Mouse (Mus musculus): ENCODE measurements at regions not wholly inside any gene's neighbourhood (a gene's known extent, or its start where the extent isn't known, plus 50 kb on each side); places are given as distances from the start of the nearest gene placed in this dataset.

GRCm38 (mm10) chr3:47218587-47218986 lies 770.6 kb upstream of the Pabpc4l start:
- no peak overlapping the region for H3K4me3 ChIP-seq (ENCODE audit: low read depth, low read length)
- DNase-seq (ENCODE audit: low spot score): no peak
- H3K27ac ChIP-seq (ENCODE audit: low read depth): no peak overlapping the region
- TF ChIP-seq EP300 (IDR thresholded peaks at IDR 0.05; ENCODE audit: low read depth) (no peak), CTCF (IDR thresholded peaks at IDR 0.05; ENCODE audit: low read depth) (no peak)
- H3K36me3 ChIP-seq (replicated peaks; ENCODE audit: control insufficient read depth, insufficient read depth, low read length): no peaks in the 10 kb centered on the region
- no peak for ATAC-seq (ENCODE audit: insufficient read depth, low read depth)
- H3K27me3 ChIP-seq (ENCODE audit: control insufficient read depth, insufficient read depth, low read length): no peaks in the 10 kb centered on the region
- 24% methylated on average over 1 of the region's 1 CpGs for WGBS
- H3K9me3 ChIP-seq (replicated peaks; ENCODE audit: control insufficient read depth, low read length): no peaks in the 10 kb centered on the region
- no peak overlapping the region for H3K9ac ChIP-seq (replicated peaks; ENCODE audit: low read depth, low read length)
- no peak overlapping the region for H3K4me2 ChIP-seq (ENCODE audit: low read depth, low read length)
- no peaks in the 10 kb centered on the region for H3K4me1 ChIP-seq (ENCODE audit: control insufficient read depth, insufficient read depth)

DNA sequence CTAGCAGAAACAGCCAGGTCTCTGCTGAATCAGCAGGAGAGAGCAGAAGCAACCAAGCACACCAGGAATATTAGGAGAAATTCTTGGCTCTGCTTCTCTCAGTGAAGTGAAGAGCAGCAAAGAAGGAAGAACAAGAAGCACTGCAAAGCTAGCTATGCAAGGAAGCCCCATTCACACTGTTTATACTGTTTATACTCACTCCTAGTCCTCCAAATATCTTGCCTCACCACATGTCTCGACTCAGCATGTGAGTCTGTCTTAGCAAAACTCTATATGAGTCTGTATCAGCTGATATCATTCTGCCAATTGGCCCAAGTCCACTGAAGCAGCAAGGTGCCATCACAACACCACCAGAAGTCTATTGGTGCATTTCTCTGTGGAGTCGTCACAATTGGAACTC lies 765.1 kb upstream of the Pabpc4l start:
- 55% methylated on average over 2 of the region's 2 CpGs for WGBS

DNA sequence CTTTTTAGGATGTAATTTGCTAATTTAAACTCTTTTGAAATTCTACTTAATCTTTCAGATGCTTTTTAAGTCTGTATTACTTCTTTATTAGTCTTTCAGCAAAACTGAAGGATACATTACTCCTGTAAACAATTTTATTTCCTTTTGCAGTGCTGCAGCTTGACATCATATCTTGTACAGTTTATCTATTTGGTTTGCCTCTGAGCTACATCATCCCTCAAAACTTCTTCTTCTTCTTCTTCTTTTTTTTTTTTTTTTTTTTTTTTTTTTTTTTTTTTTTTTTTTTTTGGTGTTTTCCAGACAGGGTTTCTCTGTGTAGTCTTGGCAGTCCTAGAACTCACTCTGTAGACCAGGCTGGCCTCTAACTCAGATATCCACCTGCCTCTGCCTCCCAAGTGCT lies 749.6 kb upstream of the Pabpc4l start:
- H3K9ac ChIP-seq (replicated peaks; ENCODE audit: low read depth, low read length): no peak overlapping the region
- H3K27ac ChIP-seq (ENCODE audit: low read depth): no peak overlapping the region
- no peak overlapping the region for H3K4me3 ChIP-seq (ENCODE audit: low read depth, low read length)
- TF ChIP-seq EP300 (IDR thresholded peaks at IDR 0.05; ENCODE audit: low read depth) (no peak), CTCF (IDR thresholded peaks at IDR 0.05; ENCODE audit: low read depth) (no peak)
- H3K36me3 ChIP-seq (replicated peaks; ENCODE audit: control insufficient read depth, insufficient read depth, low read length): no peaks in the 10 kb centered on the region
- no peaks in the 10 kb centered on the region for H3K9me3 ChIP-seq (replicated peaks; ENCODE audit: control insufficient read depth, low read length)
- ATAC-seq (ENCODE audit: insufficient read depth, low read depth): no peak
- no peak overlapping the region for H3K4me2 ChIP-seq (ENCODE audit: low read depth, low read length)
- no peaks in the 10 kb centered on the region for H3K27me3 ChIP-seq (ENCODE audit: control insufficient read depth, insufficient read depth, low read length)
- no peak for DNase-seq (ENCODE audit: low spot score)
- H3K4me1 ChIP-seq (ENCODE audit: control insufficient read depth, insufficient read depth): no peaks in the 10 kb centered on the region

More for the DNA sequence above, 765.1 kb upstream of the Pabpc4l start:
- no peak for ATAC-seq (ENCODE audit: insufficient read depth, low read depth)
- TF ChIP-seq CTCF (IDR thresholded peaks at IDR 0.05; ENCODE audit: low read depth): no peak
- TF ChIP-seq EP300 (IDR thresholded peaks at IDR 0.05; ENCODE audit: low read depth): no peak
- no peak overlapping the region for H3K27ac ChIP-seq (ENCODE audit: low read depth)
- H3K4me1 ChIP-seq (ENCODE audit: control insufficient read depth, insufficient read depth): no peaks in the 10 kb centered on the region
- H3K27me3 ChIP-seq (ENCODE audit: control insufficient read depth, insufficient read depth, low read length): no peaks in the 10 kb centered on the region
- H3K4me2 ChIP-seq (ENCODE audit: low read depth, low read length): no peak overlapping the region
- no peaks in the 10 kb centered on the region for H3K36me3 ChIP-seq (replicated peaks; ENCODE audit: control insufficient read depth, insufficient read depth, low read length)
- DNase-seq (ENCODE audit: low spot score): no peak
- no peak overlapping the region for H3K4me3 ChIP-seq (ENCODE audit: low read depth, low read length)
- H3K9ac ChIP-seq (replicated peaks; ENCODE audit: low read depth, low read length): no peak overlapping the region
- no peaks in the 10 kb centered on the region for H3K9me3 ChIP-seq (replicated peaks; ENCODE audit: control insufficient read depth, low read length)

DNA sequence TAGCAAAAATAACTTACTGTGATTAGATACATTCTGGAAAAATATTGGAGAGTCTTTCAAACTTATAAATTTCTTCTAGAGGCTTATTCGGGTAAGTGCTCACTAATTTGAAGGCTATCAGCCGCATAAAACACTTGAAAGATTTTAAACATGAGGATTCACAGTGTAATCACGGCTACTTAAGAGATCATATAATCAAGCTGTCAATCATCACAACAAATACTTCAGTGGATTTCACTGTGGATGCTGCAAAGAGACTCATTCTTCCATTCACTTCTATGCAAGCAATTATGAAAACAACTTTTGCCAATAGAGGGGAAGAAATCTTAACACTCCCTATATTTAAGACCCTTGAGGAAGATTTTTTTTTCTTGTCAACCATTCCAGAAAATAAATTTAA lies 736.2 kb upstream of the Pabpc4l start:
- H3K4me1 ChIP-seq (ENCODE audit: control insufficient read depth, insufficient read depth): no peaks in the 10 kb centered on the region
- H3K9me3 ChIP-seq (replicated peaks; ENCODE audit: control insufficient read depth, low read length): no peaks in the 10 kb centered on the region
- H3K4me3 ChIP-seq (ENCODE audit: low read depth, low read length): no peak overlapping the region
- H3K27ac ChIP-seq (ENCODE audit: low read depth): no peak overlapping the region
- DNase-seq (ENCODE audit: low spot score): no peak
- no peak for TF ChIP-seq EP300 (IDR thresholded peaks at IDR 0.05; ENCODE audit: low read depth)
- no peak for TF ChIP-seq CTCF (IDR thresholded peaks at IDR 0.05; ENCODE audit: low read depth)
- H3K27me3 ChIP-seq (ENCODE audit: control insufficient read depth, insufficient read depth, low read length): no peaks in the 10 kb centered on the region
- ATAC-seq (ENCODE audit: insufficient read depth, low read depth): no peak
- no peak overlapping the region for H3K9ac ChIP-seq (replicated peaks; ENCODE audit: low read depth, low read length)
- no peak overlapping the region for H3K4me2 ChIP-seq (ENCODE audit: low read depth, low read length)
- no peaks in the 10 kb centered on the region for H3K36me3 ChIP-seq (replicated peaks; ENCODE audit: control insufficient read depth, insufficient read depth, low read length)
- WGBS: 68% methylated on average over 3 of the region's 3 CpGs

GRCm38 (mm10) chr3:47182762-47183161 lies 734.7 kb upstream of the Pabpc4l start:
- no peaks in the 10 kb centered on the region for H3K36me3 ChIP-seq (replicated peaks; ENCODE audit: control insufficient read depth, insufficient read depth, low read length)
- H3K9ac ChIP-seq (replicated peaks; ENCODE audit: low read depth, low read length): no peak overlapping the region
- 52% methylated on average over 2 of the region's 2 CpGs for WGBS
- DNase-seq (ENCODE audit: low spot score) (no peak), ATAC-seq (ENCODE audit: insufficient read depth, low read depth) (no peak)
- H3K4me2 ChIP-seq (ENCODE audit: low read depth, low read length): no peak overlapping the region
- H3K27me3 ChIP-seq (ENCODE audit: control insufficient read depth, insufficient read depth, low read length): no peaks in the 10 kb centered on the region
- H3K4me1 ChIP-seq (ENCODE audit: control insufficient read depth, insufficient read depth): no peaks in the 10 kb centered on the region
- no peak overlapping the region for H3K4me3 ChIP-seq (ENCODE audit: low read depth, low read length)
- TF ChIP-seq EP300 (IDR thresholded peaks at IDR 0.05; ENCODE audit: low read depth): no peak
- TF ChIP-seq CTCF (IDR thresholded peaks at IDR 0.05; ENCODE audit: low read depth): no peak
- H3K27ac ChIP-seq (ENCODE audit: low read depth): no peak overlapping the region
- H3K9me3 ChIP-seq (replicated peaks; ENCODE audit: control insufficient read depth, low read length): no peaks in the 10 kb centered on the region

DNA sequence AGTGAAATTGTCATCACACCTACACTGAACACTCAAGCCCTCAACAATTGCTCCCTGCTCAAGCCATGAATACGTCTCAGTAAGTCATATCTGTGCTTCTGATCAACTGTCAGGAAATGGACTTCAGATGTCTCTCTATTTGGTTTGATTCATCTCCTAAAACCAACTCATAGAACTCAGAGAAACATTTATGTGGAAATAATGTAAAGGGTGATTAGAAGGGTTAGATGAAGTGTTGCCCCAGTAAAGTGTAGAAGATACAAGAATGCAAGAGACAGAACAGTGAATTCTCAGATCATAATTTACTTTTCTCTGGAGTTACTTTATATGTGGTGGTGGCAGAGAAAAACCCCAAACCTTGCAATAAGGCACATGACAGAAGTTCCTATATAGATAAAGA lies 732.4 kb upstream of the Pabpc4l start:
- H3K4me1 ChIP-seq (ENCODE audit: control insufficient read depth, insufficient read depth): no peaks in the 10 kb centered on the region

More for the DNA sequence above, 732.4 kb upstream of the Pabpc4l start:
- ATAC-seq (ENCODE audit: insufficient read depth, low read depth) (no peak), DNase-seq (ENCODE audit: low spot score) (no peak)
- H3K27ac ChIP-seq (ENCODE audit: low read depth): no peak overlapping the region
- 40% methylated on average over 1 of the region's 1 CpGs for WGBS
- no peak overlapping the region for H3K4me2 ChIP-seq (ENCODE audit: low read depth, low read length)
- no peak overlapping the region for H3K9ac ChIP-seq (replicated peaks; ENCODE audit: low read depth, low read length)
- no peaks in the 10 kb centered on the region for H3K9me3 ChIP-seq (replicated peaks; ENCODE audit: control insufficient read depth, low read length)
- TF ChIP-seq CTCF (IDR thresholded peaks at IDR 0.05; ENCODE audit: low read depth) (no peak), EP300 (IDR thresholded peaks at IDR 0.05; ENCODE audit: low read depth) (no peak)
- H3K27me3 ChIP-seq (ENCODE audit: control insufficient read depth, insufficient read depth, low read length): no peaks in the 10 kb centered on the region
- H3K4me3 ChIP-seq (ENCODE audit: low read depth, low read length): no peak overlapping the region
- H3K36me3 ChIP-seq (replicated peaks; ENCODE audit: control insufficient read depth, insufficient read depth, low read length): no peaks in the 10 kb centered on the region
